Mouse (Mus musculus): ENCODE results near the gene Mgat3.

The Mgat3 gene

GRCm38 (mm10) chr15:80152663-80153062 is 20.9 kb upstream of the Mgat3 start:
- no peak for DNase-seq

GRCm38 (mm10) chr15:80153757-80154156 is 19.8 kb upstream of the Mgat3 start:
- DNase-seq: no peak

GRCm38 (mm10) chr15:80155707-80156106 is 17.8 kb upstream of the Mgat3 start:
- no peak for DNase-seq

GRCm38 (mm10) chr15:80157197-80157943 is 16.2 kb upstream of the Mgat3 start:
- no peak for DNase-seq

- DNase-seq: no peak
Measured at GRCm38 (mm10) chr15:80158001-80158706, 15.4 kb upstream of the Mgat3 start.

GRCm38 (mm10) chr15:80158707-80159090 is 14.8 kb upstream of the Mgat3 start:
- peak; percentile 37 for DNase-seq

- peak; percentile 37 for DNase-seq
Measured at GRCm38 (mm10) chr15:80159286-80159901, 14.1 kb upstream of the Mgat3 start.

GRCm38 (mm10) chr15:80160223-80160622 is 13.3 kb upstream of the Mgat3 start:
- no peak for DNase-seq

- DNase-seq: no peak
Measured at GRCm38 (mm10) chr15:80160726-80161125, 12.8 kb upstream of the Mgat3 start.

GRCm38 (mm10) chr15:80161199-80161598 is 12.3 kb upstream of the Mgat3 start:
- no peak for DNase-seq

- DNase-seq: no peak
Measured at GRCm38 (mm10) chr15:80162401-80162964, 11.0 kb upstream of the Mgat3 start.

- no peak for DNase-seq
Measured at GRCm38 (mm10) chr15:80163274-80163673, 10.2 kb upstream of the Mgat3 start.

GRCm38 (mm10) chr15:80163716-80164115 is 9.8 kb upstream of the Mgat3 start:
- no peak for DNase-seq

GRCm38 (mm10) chr15:80165396-80165795 is 8.1 kb upstream of the Mgat3 start:
- DNase-seq: no peak

- no peak for DNase-seq
Measured at GRCm38 (mm10) chr15:80169484-80169883, 4.0 kb upstream of the Mgat3 start.

- no peak for DNase-seq
Measured at GRCm38 (mm10) chr15:80170357-80170756, 3.2 kb upstream of the Mgat3 start.

GRCm38 (mm10) chr15:80171286-80171685 is 2.2 kb upstream of the Mgat3 start:
- no peak for DNase-seq

GRCm38 (mm10) chr15:80171791-80172190 is 1.7 kb upstream of the Mgat3 start:
- no peak for DNase-seq

- peak; percentile 62 for DNase-seq
Measured at GRCm38 (mm10) chr15:80173781-80174597, 468 bp downstream of the Mgat3 start.

- no peak for DNase-seq
Measured at GRCm38 (mm10) chr15:80174598-80174875, 1.0 kb downstream of the Mgat3 start.

- no peak for DNase-seq
Measured at GRCm38 (mm10) chr15:80175316-80175715, 1.8 kb downstream of the Mgat3 start.

- no peak for DNase-seq
Measured at GRCm38 (mm10) chr15:80175756-80176155, 2.2 kb downstream of the Mgat3 start.

- DNase-seq: no peak
Measured at GRCm38 (mm10) chr15:80181561-80181960, 8.0 kb downstream of the Mgat3 start.
